Mouse (Mus musculus) small intestine, adult 2 months (tissue): ENCODE results near the gene Lrrc8d.

ENCODE experiments used
- CTCF ChIP-seq: fragments of 200-500 bp; IDR thresholded peaks from 2 replicates; pipeline ENCODE4 v1.5.1; 2012; ENCODE audit warnings: low read depth, mild to moderate bottlenecking, control low read depth, inconsistent platforms, low read length, moderate library complexity, mixed read lengths; ENCODE audit not compliant: insufficient replicate concordance, insufficient read length; ENCODE audit errors: extremely low read depth
- POLR2A ChIP-seq: fragments of 200-500 bp; IDR thresholded peaks from 2 replicates; pipeline ENCODE4 v1.6.1; 2012; ENCODE audit warnings: low read depth, mild to moderate bottlenecking, control low read depth, inconsistent platforms, low read length, moderate library complexity

DNA sequence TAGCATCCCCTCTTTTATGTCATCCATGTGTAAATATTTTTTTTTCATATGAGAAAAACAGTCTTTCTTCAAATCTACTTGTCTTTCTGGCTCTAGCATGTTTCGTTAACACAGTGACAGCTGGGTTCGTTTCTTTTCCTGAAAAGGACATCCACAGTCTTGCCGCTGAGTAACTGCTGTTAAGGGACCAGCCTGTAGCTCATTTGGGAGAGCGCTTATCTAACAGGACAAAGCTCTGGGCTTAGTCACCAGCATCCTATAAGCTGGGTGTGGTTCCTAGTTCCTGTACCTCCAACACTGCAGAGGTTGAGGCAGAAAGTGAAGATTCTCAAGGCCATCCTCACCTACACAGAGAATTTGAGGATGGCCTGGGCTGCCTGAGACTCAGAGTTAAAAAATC is 20.5 kb upstream of the Lrrc8d start:
- TF ChIP-seq CTCF (no peak), POLR2A (no peak)
